ENCODE assay signal across 24 mouse cellular contexts in the genomic region with DNA sequence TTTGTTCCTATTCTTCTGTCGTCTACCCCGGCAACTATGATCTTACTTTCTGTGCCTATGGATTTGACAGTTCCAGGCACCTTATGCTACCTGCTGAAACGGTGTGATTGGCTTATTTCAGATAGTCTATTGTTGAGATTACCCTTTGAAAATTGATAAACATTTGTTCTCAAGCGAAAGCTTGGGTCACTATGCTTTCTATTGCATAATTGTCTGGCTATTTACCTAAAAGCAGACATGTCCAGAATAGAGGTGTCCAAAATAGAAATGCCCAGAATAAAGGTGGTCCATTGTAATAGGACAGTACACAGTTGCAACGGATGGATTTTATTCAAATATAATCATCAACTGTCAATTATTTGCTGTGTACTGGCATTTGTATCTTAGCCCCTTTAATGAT. TPM values are rescaled to one million over a fixed set of nuclear protein-coding genes. Genes with fewer than 3 reads are reported as not detected.
DNase-seq lines count a peak whose midpoint lies in the region; ATAC-seq and TF ChIP-seq lines count a peak whose summit lies in the region.
"Had no signal": no experiment of that assay in that cellular context is flagged by ENCODE, and none has a peak within 500 bp of the region (broad histone marks: within the 10 kb centered on the region; RNA-seq: fewer than 3 reads in every experiment).

No protein-coding gene starts in this region.

- no peak overlapping the region for H3K9ac ChIP-seq in kidney, postnatal 0 days (ENCODE audit: low read depth, low read length)
- H3K9ac ChIP-seq in midbrain, embryonic 11.5 days (ENCODE audit: low read length) = no peak overlapping the region
- H3K9ac ChIP-seq in midbrain, postnatal 0 days (replicated peaks; ENCODE audit: low read length, poor library complexity, severe bottlenecking) = no peak overlapping the region
- H3K9ac ChIP-seq: embryonic facial prominence, embryonic 12.5 days; forebrain, embryonic 13.5 days; forebrain, embryonic 15.5 days had no signal

- peaks cover 15% of the 10 kb centered on the region for H3K4me1 ChIP-seq in kidney, adult 2 months (ENCODE audit: control insufficient read depth, insufficient read depth, low read length)
- H3K4me1 ChIP-seq in kidney, postnatal 0 days (replicated peaks; ENCODE audit: insufficient read depth, low read length) = peaks cover 10% of the 10 kb centered on the region
- H3K4me1 ChIP-seq in midbrain, embryonic 11.5 days (ENCODE audit: control insufficient read depth, insufficient read depth, low read length) = no peaks in the 10 kb centered on the region
- H3K4me1 ChIP-seq in midbrain, postnatal 0 days (ENCODE audit: insufficient read depth, low read length) = no peaks in the 10 kb centered on the region
- H3K4me1 ChIP-seq: embryonic facial prominence, embryonic 12.5 days; forebrain, embryonic 15.5 days had no signal

- no peak for TF ChIP-seq POLR2A in kidney, adult 2 months (IDR thresholded peaks at IDR 0.05; ENCODE audit: low read depth, low read length)

- no peaks in the 10 kb centered on the region for H3K36me3 ChIP-seq in kidney, adult 2 months (ENCODE audit: control insufficient read depth, insufficient read depth, low read length)
- H3K36me3 ChIP-seq in kidney, postnatal 0 days (ENCODE audit: insufficient read depth, low read length) = no peaks in the 10 kb centered on the region
- no peaks in the 10 kb centered on the region for H3K36me3 ChIP-seq in midbrain, embryonic 11.5 days (ENCODE audit: control insufficient read depth, insufficient read depth, low read length)
- H3K36me3 ChIP-seq in midbrain, postnatal 0 days (ENCODE audit: insufficient read depth, low read length) = no peaks in the 10 kb centered on the region
- H3K36me3 ChIP-seq: embryonic facial prominence, embryonic 10.5 days; embryonic facial prominence, embryonic 12.5 days; forebrain, embryonic 15.5 days; G1E had no signal

- no peaks in the 10 kb centered on the region for H3K27me3 ChIP-seq in kidney, adult 2 months (replicated peaks; ENCODE audit: control insufficient read depth, insufficient read depth, low read length)
- H3K27me3 ChIP-seq in kidney, postnatal 0 days (ENCODE audit: insufficient read depth, low read length) = no peaks in the 10 kb centered on the region
- no peaks in the 10 kb centered on the region for H3K27me3 ChIP-seq in midbrain, embryonic 11.5 days (ENCODE audit: control insufficient read depth, insufficient read depth, low read length)
- no peaks in the 10 kb centered on the region for H3K27me3 ChIP-seq in midbrain, postnatal 0 days (ENCODE audit: insufficient read depth, low read length)
- H3K27me3 ChIP-seq: CH12.LX; embryonic facial prominence, embryonic 12.5 days; forebrain, embryonic 13.5 days; forebrain, embryonic 15.5 days; Patski had no signal

- no peak overlapping the region for H3K4me3 ChIP-seq in kidney, adult 2 months (ENCODE audit: insufficient read depth, low read depth, low read length)
- no peak overlapping the region for H3K4me3 ChIP-seq in kidney, postnatal 0 days (replicated peaks; ENCODE audit: low read depth, low read length)
- H3K4me3 ChIP-seq in midbrain, embryonic 11.5 days (ENCODE audit: low read depth, low read length) = no peak overlapping the region
- H3K4me3 ChIP-seq in midbrain, postnatal 0 days (ENCODE audit: low read depth, low read length) = no peak overlapping the region
- H3K4me3 ChIP-seq: embryonic facial prominence, embryonic 10.5 days; embryonic facial prominence, embryonic 12.5 days; forebrain, embryonic 13.5 days; forebrain, embryonic 15.5 days had no signal

- no peak overlapping the region for H3K4me2 ChIP-seq in kidney, postnatal 0 days (ENCODE audit: low read length)
- no peak overlapping the region for H3K4me2 ChIP-seq in midbrain, embryonic 11.5 days
- H3K4me2 ChIP-seq in midbrain, postnatal 0 days (ENCODE audit: low read depth, low read length, poor library complexity, severe bottlenecking) = no peak overlapping the region
- H3K4me2 ChIP-seq: embryonic facial prominence, embryonic 12.5 days; forebrain, embryonic 13.5 days; forebrain, embryonic 15.5 days had no signal

- peak overlapping the region; percentile 58; the same call in 1 of the 2 replicates for H3K27ac ChIP-seq in kidney, adult 2 months (ENCODE audit: insufficient read depth, low read depth, low read length)
- peak overlapping the region; percentile 31; the same call in 1 of the 2 replicates for H3K27ac ChIP-seq in kidney, postnatal 0 days
- no peak overlapping the region for H3K27ac ChIP-seq in midbrain, embryonic 11.5 days (ENCODE audit: low read depth, low read length)
- H3K27ac ChIP-seq in midbrain, postnatal 0 days (ENCODE audit: low read depth, low read length) = no peak overlapping the region
- H3K27ac ChIP-seq: embryonic facial prominence, embryonic 10.5 days; embryonic facial prominence, embryonic 12.5 days; forebrain, embryonic 13.5 days; forebrain, embryonic 15.5 days had no signal

- no peak for DNase-seq in kidney, adult 2 months
- DNase-seq in kidney, adult 8-10 months = no peak
- DNase-seq in kidney, postnatal 0 days (ENCODE audit: low spot score) = no peak
- DNase-seq in kidney, adult 9 months = no peak
- peak; percentile 62 for DNase-seq in midbrain, embryonic 11.5 days (ENCODE audit: low spot score, missing footprints)
- no peak for DNase-seq in midbrain, postnatal 0 days (ENCODE audit: low spot score)
- DNase-seq: adrenal gland, adult 8-10 months; adrenal gland, postnatal 14 days; adrenal gland, postnatal 36 days; B cell, adult 2 months; cerebellum, adult 11-12 months; cerebellum, adult 2 months; cerebellum, adult 9-10 months; cerebellum, postnatal 10 days; cerebellum, postnatal 25 days had no signal

- TF ChIP-seq CTCF in kidney, adult 2 months (conservative IDR thresholded peaks at IDR 0.05; ENCODE audit: insufficient read depth, insufficient read length, low read depth, low read length) = no peak
- TF ChIP-seq CTCF in kidney, postnatal 0 days (IDR thresholded peaks at IDR 0.05; ENCODE audit: low read depth) = no peak
- no peak for TF ChIP-seq CTCF in midbrain, postnatal 0 days (IDR thresholded peaks at IDR 0.05)

- H3K9me3 ChIP-seq in kidney, postnatal 0 days (replicated peaks; ENCODE audit: low read length) = no peaks in the 10 kb centered on the region
- no peaks in the 10 kb centered on the region for H3K9me3 ChIP-seq in midbrain, embryonic 11.5 days (ENCODE audit: control insufficient read depth, low read length)
- no peaks in the 10 kb centered on the region for H3K9me3 ChIP-seq in midbrain, postnatal 0 days (ENCODE audit: low read length)
- H3K9me3 ChIP-seq: embryonic facial prominence, embryonic 10.5 days; embryonic facial prominence, embryonic 12.5 days; forebrain, embryonic 13.5 days; forebrain, embryonic 15.5 days; G1E had no signal

- no peak for ATAC-seq in kidney, postnatal 0 days (replicated peaks; ENCODE audit: low FRiP score, low read depth)
- ATAC-seq in midbrain, embryonic 11.5 days (ENCODE audit: low FRiP score) = no peak
- no peak for ATAC-seq in midbrain, postnatal 0 days (ENCODE audit: low FRiP score)
- ATAC-seq: activated CD4-positive, CD25-positive, alpha-beta regulatory T cell, adult 4 months; CD4-positive, CD25-positive, alpha-beta regulatory T cell, adult 4 months; forebrain, embryonic 13.5 days; forebrain, embryonic 15.5 days; Patski had no signal

- WGBS in kidney, adult 2 months = 84% methylated on average over 5 of the region's 5 CpGs
- WGBS in kidney, postnatal 0 days = 87% methylated on average over 5 of the region's 5 CpGs
- 89% methylated on average over 5 of the region's 5 CpGs for WGBS in midbrain, embryonic 11.5 days
- 89% methylated on average over 5 of the region's 5 CpGs for WGBS in midbrain, postnatal 0 days

RNA-seq across cellular contexts. Expression of gene Snx18, which starts 36.9 kb away (rescaled TPM):
- 22.1 and 22.9 TPM in 2 replicates for polyA plus RNA-seq in kidney, adult 2 months (2012; rRNA removed)
- polyA plus RNA-seq in kidney, postnatal 0 days (2015; fragmentation: Nextera tagmentation; extraction: Ambion mirVana) = 31.2 and 34.8 TPM in 2 replicates
- 18.1 and 20.1 TPM in 2 replicates for polyA plus RNA-seq in midbrain, embryonic 11.5 days (2014; fragmentation: Nextera tagmentation; extraction: Ambion mirVana)
- 34.7 and 35.8 TPM in 2 replicates for total RNA-seq in midbrain, postnatal 0 days (2014; rRNA removed)
- 8.4 and 9.5 TPM in 2 replicates for polyA plus RNA-seq in midbrain, postnatal 0 days (2015; fragmentation: Nextera tagmentation; extraction: Ambion mirVana)
- polyA plus RNA-seq: G1E had no signal

Comparison
In these comparisons a context has a peak if more than half of its experiments do, and no peak if none do; other contexts are left out.
1. H3K27ac ChIP-seq: peak in kidney, adult 2 months (single experiment) and kidney, postnatal 0 days (single experiment); none in midbrain, embryonic 11.5 days (single experiment) and midbrain, postnatal 0 days (single experiment).